Mouse (Mus musculus): ENCODE data around the gene Ipcef1. TPM values are rescaled to one million over a fixed set of nuclear protein-coding genes. Genes with fewer than 3 reads are reported as not detected.

The Ipcef1 gene
- total and polyA plus RNA-seq, 3 experiments: 1.7 to 6.8 (median 4.1) TPM

GRCm38 (mm10) chr10:7057546-7057945 lies 5.3 kb upstream of the Ipcef1 start:
- Histone ChIP-seq H3K9ac (ENCODE audit: insufficient read depth, low read depth) (no peak overlapping the region), H3K4me2 (ENCODE audit: insufficient read depth, low read depth, poor library complexity, severe bottlenecking) (no peak overlapping the region), H3K36me3 (replicated peaks in 1 of 2; ENCODE audit: control insufficient read depth in 1 of 2, insufficient read depth in 1 of 2, low read length in 1 of 2) (no peaks in the 10 kb centered on the region), H3K27me3 (replicated peaks) (no peaks in the 10 kb centered on the region), H3K79me2 (replicated peaks; ENCODE audit: control insufficient read depth, extremely low read depth, insufficient read depth, poor library complexity, severe bottlenecking) (no peaks in the 10 kb centered on the region), H3K9me3 (replicated peaks; ENCODE audit: low read length) (no peaks in the 10 kb centered on the region), H3K27ac (ENCODE audit: insufficient read depth, low read depth) (no peak overlapping the region), H3K4me3 (replicated peaks in 1 of 3; ENCODE audit: low read depth in 2 of 3, low read length in 2 of 3, poor library complexity in 1 of 3) (no peak overlapping the region), H3K4me1 (ENCODE audit: control insufficient read depth in 1 of 2, insufficient read depth in 2 of 2) (peaks cover 18 to 73% of the 10 kb centered on the region in 2 experiments)
- DNase-seq (ENCODE audit: extremely low read depth): no peak
- in situ Hi-C loops (cut with MboI; ENCODE audit: low pct_ligation_motif_present, low pct_unique_long_range_greater_than_20kb, low sequenced_read_pairs): loop anchor here (25.0 kb wide), 1 partner anchor 1245 kb away; the partner anchor contains the start of genes Fbxo5 and Mtrf1l
- dilution Hi-C loops (cut with MboI; ENCODE audit: extremely low pct_ligation_motif_present, extremely low pct_unique_long_range_greater_than_20kb, low sequenced_read_pairs): no loop called here
- TF ChIP-seq PAX5 (IDR thresholded peaks at IDR 0.05; ENCODE audit: low read length): no peak
- no peak for TF ChIP-seq JUND (conservative IDR thresholded peaks at IDR 0.05; ENCODE audit: low read depth, low read length)
- no peak for TF ChIP-seq ZKSCAN1 (IDR thresholded peaks at IDR 0.05; ENCODE audit: borderline replicate concordance, low read depth, low read length)
- no peak for TF ChIP-seq UBTF (IDR thresholded peaks at IDR 0.05; ENCODE audit: low read depth, low read length)
- no peak for TF ChIP-seq MEF2A (IDR thresholded peaks at IDR 0.05; ENCODE audit: borderline replicate concordance, low read depth, low read length)
- TF ChIP-seq EP300 (IDR thresholded peaks at IDR 0.05; ENCODE audit: low read length): no peak
- TF ChIP-seq TBP (conservative IDR thresholded peaks at IDR 0.05; ENCODE audit: low read depth, low read length): no peak
- TF ChIP-seq ZC3H11A (IDR thresholded peaks at IDR 0.05; ENCODE audit: low read depth, low read length): no peak
- no peak for TF ChIP-seq GABPA (IDR thresholded peaks at IDR 0.05; ENCODE audit: insufficient replicate concordance, low read depth, low read length)
- no peak for TF ChIP-seq RAD21 (IDR thresholded peaks at IDR 0.05; ENCODE audit: low read depth, low read length)
- no peak for TF ChIP-seq HCFC1 (IDR thresholded peaks at IDR 0.05; ENCODE audit: low read depth, low read length)
- no peak for TF ChIP-seq MAZ (IDR thresholded peaks at IDR 0.05; ENCODE audit: low read depth, low read length)
- TF ChIP-seq SIN3A (IDR thresholded peaks at IDR 0.05; ENCODE audit: low read length): no peak
- TF ChIP-seq BHLHE40 (IDR thresholded peaks at IDR 0.05; ENCODE audit: low read depth, low read length): no peak
- no peak for TF ChIP-seq NELFE (IDR thresholded peaks at IDR 0.05; ENCODE audit: low read depth, low read length)
- TF ChIP-seq TCF12 (IDR thresholded peaks at IDR 0.05; ENCODE audit: low read depth, low read length): no peak
- no peak for TF ChIP-seq CHD1 (IDR thresholded peaks at IDR 0.05; ENCODE audit: low read depth, low read length)
- TF ChIP-seq CHD2 (IDR thresholded peaks at IDR 0.05; ENCODE audit: low read length): no peak
- no peak for TF ChIP-seq MXI1 (IDR thresholded peaks at IDR 0.05; ENCODE audit: low read depth, low read length)
- TF ChIP-seq ELF1 (IDR thresholded peaks at IDR 0.05; ENCODE audit: low read depth, low read length): no peak

GRCm38 (mm10) chr10:7054560-7055205 lies 2.4 kb upstream of the Ipcef1 start:
- TF ChIP-seq CTCF (conservative IDR thresholded peaks at IDR 0.05 in 1 of 2, IDR thresholded peaks at IDR 0.05 in 1 of 2; ENCODE audit: low read depth in 2 of 2, low read length in 2 of 2) (no peak), MEF2A (IDR thresholded peaks at IDR 0.05; ENCODE audit: borderline replicate concordance, low read depth, low read length) (no peak), MXI1 (IDR thresholded peaks at IDR 0.05; ENCODE audit: low read depth, low read length) (no peak), MYC (IDR thresholded peaks at IDR 0.05; ENCODE audit: low read depth, low read length) (no peak), GABPA (IDR thresholded peaks at IDR 0.05; ENCODE audit: insufficient replicate concordance, low read depth, low read length) (no peak), SMC3 (IDR thresholded peaks at IDR 0.05; ENCODE audit: low read depth, low read length) (no peak), ETS1 (conservative IDR thresholded peaks at IDR 0.05; ENCODE audit: low read depth, low read length) (no peak), TCF12 (IDR thresholded peaks at IDR 0.05; ENCODE audit: low read depth, low read length) (no peak), ELF1 (IDR thresholded peaks at IDR 0.05; ENCODE audit: low read depth, low read length) (no peak), RCOR1 (conservative IDR thresholded peaks at IDR 0.05; ENCODE audit: low read depth, low read length) (no peak), JUND (conservative IDR thresholded peaks at IDR 0.05; ENCODE audit: low read depth, low read length) (no peak), POLR2AphosphoS2 (IDR thresholded peaks at IDR 0.05; ENCODE audit: low read depth, low read length) (no peak), E2F4 (IDR thresholded peaks at IDR 0.05; ENCODE audit: insufficient replicate concordance, low read depth, low read length) (no peak), ZMIZ1 (IDR thresholded peaks at IDR 0.05; ENCODE audit: low read depth, low read length) (no peak), CHD2 (IDR thresholded peaks at IDR 0.05; ENCODE audit: low read length) (no peak), PAX5 (IDR thresholded peaks at IDR 0.05; ENCODE audit: low read length) (no peak), ZC3H11A (IDR thresholded peaks at IDR 0.05; ENCODE audit: low read depth, low read length) (no peak), IRF4 (IDR thresholded peaks at IDR 0.05; ENCODE audit: low read depth, low read length) (no peak), TBP (conservative IDR thresholded peaks at IDR 0.05; ENCODE audit: low read depth, low read length) (no peak)
- in situ Hi-C loops (cut with MboI; ENCODE audit: low pct_ligation_motif_present, low pct_unique_long_range_greater_than_20kb, low sequenced_read_pairs): loop anchor here (25.0 kb wide), 1 partner anchor 1242 kb away; the partner anchor contains the start of genes Fbxo5 and Mtrf1l

More at GRCm38 (mm10) chr10:7054560-7055205, 2.4 kb upstream of the Ipcef1 start:
- dilution Hi-C loops (cut with MboI; ENCODE audit: extremely low pct_ligation_motif_present, extremely low pct_unique_long_range_greater_than_20kb, low sequenced_read_pairs): no loop called here
- Histone ChIP-seq H3K4me2 (ENCODE audit: insufficient read depth, low read depth, poor library complexity, severe bottlenecking) (peak overlapping the region; percentile 29; the same call in 1 of the 2 replicates), H3K79me2 (replicated peaks; ENCODE audit: control insufficient read depth, extremely low read depth, insufficient read depth, poor library complexity, severe bottlenecking) (no peaks in the 10 kb centered on the region), H3K36me3 (replicated peaks in 1 of 2; ENCODE audit: control insufficient read depth in 1 of 2, insufficient read depth in 1 of 2, low read length in 1 of 2) (no peaks in the 10 kb centered on the region), H3K4me3 (replicated peaks in 1 of 3; ENCODE audit: low read depth in 2 of 3, low read length in 2 of 3, poor library complexity in 1 of 3) (no peak overlapping the region), H3K27ac (ENCODE audit: insufficient read depth, low read depth) (no peak overlapping the region; the same call in 1 of the 2 replicates), H3K9ac (ENCODE audit: insufficient read depth, low read depth) (no peak overlapping the region), H3K27me3 (replicated peaks) (no peaks in the 10 kb centered on the region), H3K9me3 (replicated peaks; ENCODE audit: low read length) (no peaks in the 10 kb centered on the region), H3K4me1 (ENCODE audit: control insufficient read depth in 1 of 2, insufficient read depth in 2 of 2) (peaks cover 2 to 55% of the 10 kb centered on the region in 2 experiments; a peak in 3 of 4 replicates)
- no peak for DNase-seq (ENCODE audit: extremely low read depth)

Measured in CH12.LX (cell line).